Mouse (Mus musculus) ovary, postnatal 14 days (tissue): Measurements from ENCODE around the gene Ccdc91.
A peak's percentile ranks its signal among the peaks of the same experiment; 100 is the strongest.

Experiments
- DNase-seq: peaks from one replicate; pipeline ENCODE4 v3.0.0; 2022; ENCODE audit warnings: low spot score

Gene Ccdc91

GRCm38 (mm10) chr6:147475727-147476613, at the start of gene Ccdc91:
Gene Ccdc91, plus strand, starts transcription at chr6:147475828.
- DNase-seq: peak; percentile 91

GRCm38 (mm10) chr6:147426927-147427487, 48.6 kb upstream of the Ccdc91 start:
- DNase-seq: no peak

- no peak for DNase-seq
These were observed 19.9 kb upstream of the Ccdc91 start for GRCm38 (mm10) chr6:147455775-147456174.

GRCm38 (mm10) chr6:147458637-147459301, 16.9 kb upstream of the Ccdc91 start:
- no peak for DNase-seq

GRCm38 (mm10) chr6:147470016-147470415, 5.6 kb upstream of the Ccdc91 start:
- no peak for DNase-seq

- no peak for DNase-seq
These were observed 5.5 kb downstream of the Ccdc91 start for GRCm38 (mm10) chr6:147481141-147481540.

- DNase-seq: no peak
These were observed 14.5 kb downstream of the Ccdc91 start for GRCm38 (mm10) chr6:147490120-147490519.

- no peak for DNase-seq
These were observed 16.9 kb downstream of the Ccdc91 start for GRCm38 (mm10) chr6:147492551-147492950.

- DNase-seq: no peak
These were observed 25.8 kb downstream of the Ccdc91 start for GRCm38 (mm10) chr6:147501439-147501838.

- no peak for DNase-seq
These were observed 30.4 kb downstream of the Ccdc91 start for GRCm38 (mm10) chr6:147506074-147506473.

GRCm38 (mm10) chr6:147506496-147506895, 30.9 kb downstream of the Ccdc91 start:
- DNase-seq: no peak

GRCm38 (mm10) chr6:147507186-147507585, 31.6 kb downstream of the Ccdc91 start:
- DNase-seq: no peak

GRCm38 (mm10) chr6:147510516-147510915, 34.9 kb downstream of the Ccdc91 start:
- no peak for DNase-seq

GRCm38 (mm10) chr6:147517909-147518308, 42.3 kb downstream of the Ccdc91 start:
- DNase-seq: no peak

GRCm38 (mm10) chr6:147525236-147525635, 49.6 kb downstream of the Ccdc91 start:
- DNase-seq: no peak

GRCm38 (mm10) chr6:147534971-147535370, 59.3 kb downstream of the Ccdc91 start:
- no peak for DNase-seq

GRCm38 (mm10) chr6:147538236-147538635, 62.6 kb downstream of the Ccdc91 start:
- DNase-seq: no peak

GRCm38 (mm10) chr6:147539056-147539600, 63.5 kb downstream of the Ccdc91 start:
- no peak for DNase-seq

- no peak for DNase-seq
These were observed 65.3 kb downstream of the Ccdc91 start for GRCm38 (mm10) chr6:147540942-147541341.

GRCm38 (mm10) chr6:147555591-147555990, 80.0 kb downstream of the Ccdc91 start:
- peak; percentile 5 for DNase-seq

- DNase-seq: no peak
These were observed 83.7 kb downstream of the Ccdc91 start for GRCm38 (mm10) chr6:147559316-147559715.

GRCm38 (mm10) chr6:147560436-147560835, 84.8 kb downstream of the Ccdc91 start:
- DNase-seq: no peak

- no peak for DNase-seq
These were observed 93.6 kb downstream of the Ccdc91 start for GRCm38 (mm10) chr6:147569246-147569645.
